Mouse (Mus musculus): ENCODE results near the gene Terb2. TPM values are rescaled to one million over a fixed set of nuclear protein-coding genes. Genes with fewer than 3 reads are reported as not detected.

Terb2 gene
- total RNA-seq, 2 experiments from 2014 or later: not detected

DNA sequence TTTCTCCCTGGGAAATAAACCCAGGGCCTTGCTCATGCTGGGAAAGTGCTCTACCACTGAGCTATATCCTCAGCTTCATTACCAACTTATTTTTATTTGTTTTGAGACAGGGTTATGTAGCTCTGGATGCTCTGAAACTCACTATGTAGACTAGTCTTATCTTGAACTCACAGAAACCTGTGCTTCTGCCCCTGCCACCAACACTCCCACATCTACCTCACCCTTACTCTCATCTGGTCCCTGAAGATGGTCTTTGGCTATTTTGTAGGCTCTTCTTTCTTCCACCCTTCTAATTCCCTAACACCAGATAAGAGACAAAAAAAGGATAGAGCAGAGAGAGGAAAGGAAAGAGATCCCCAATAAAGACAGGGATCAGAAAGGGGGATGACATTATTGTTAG, 37.6 kb downstream of the Terb2 start:
- no peak for DNase-seq
- intact Hi-C loops (cut with DNase I): no loop called here

GRCm38 (mm10) chr2:122230395-122230794, 44.3 kb downstream of the Terb2 start:
- no peak for DNase-seq
- intact Hi-C loops (cut with DNase I): no loop called here

DNA sequence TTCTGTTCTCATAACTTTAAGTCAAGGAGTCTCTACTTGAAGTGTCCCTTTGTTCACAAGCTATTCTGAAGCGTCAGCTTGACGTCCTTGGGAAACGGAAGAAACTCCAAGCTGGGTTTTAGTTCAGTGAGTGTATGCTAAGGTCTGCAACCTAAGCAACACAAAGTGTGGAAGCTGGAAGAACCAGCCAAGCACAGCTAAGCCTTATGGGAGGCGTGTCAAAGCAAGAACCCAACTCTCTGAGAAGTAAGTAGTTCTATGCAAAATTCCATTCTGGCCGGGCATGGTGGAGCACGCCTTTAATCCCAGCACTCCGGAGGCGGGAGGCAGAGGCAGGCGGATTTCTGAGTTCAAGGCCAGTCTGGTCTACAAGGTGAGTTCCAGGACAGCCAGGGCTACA, 45.5 kb downstream of the Terb2 start:
- no peak for DNase-seq
- intact Hi-C loops (cut with DNase I): no loop called here

GRCm38 (mm10) chr2:122233341-122233740, 47.3 kb downstream of the Terb2 start:
- no peak for DNase-seq
- intact Hi-C loops (cut with DNase I): no loop called here

GRCm38 (mm10) chr2:122233759-122234557, 47.9 kb downstream of the Terb2 start:
- DNase-seq: peak; percentile 38 to 54
- intact Hi-C loops (cut with DNase I): no loop called here

- intact Hi-C loops (cut with DNase I): no loop called here
- DNase-seq: peak; percentile 81 to 85
These were observed 48.7 kb downstream of the Terb2 start, which contains the start of gene Sord for GRCm38 (mm10) chr2:122234611-122235288. TSS of gene Sord (plus strand) at chr2:122234749.

GRCm38 (mm10) chr2:122235425-122235824, 49.4 kb downstream of the Terb2 start:
- intact Hi-C loops (cut with DNase I): no loop called here
- DNase-seq: peak in 1 of 2 experiments; percentile 9

DNA sequence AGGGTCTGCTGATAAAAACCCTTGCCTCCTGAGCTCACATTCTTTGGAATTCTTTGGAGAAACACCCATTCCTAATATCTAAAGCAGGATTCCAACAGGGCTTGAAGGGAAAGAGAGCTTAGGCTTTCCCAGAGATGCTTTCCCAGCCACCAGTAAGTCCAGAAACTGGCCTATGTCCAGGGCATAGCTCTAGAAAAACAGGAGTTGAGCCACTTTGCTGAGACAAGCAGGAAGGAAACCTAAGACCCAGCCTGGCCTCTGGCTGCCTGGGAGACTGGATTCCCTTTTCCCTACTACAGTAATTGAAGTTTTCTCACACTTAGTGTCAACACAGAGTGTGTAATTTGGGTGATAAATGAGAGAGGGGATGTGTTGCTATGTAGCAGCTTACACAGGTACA, 50.2 kb downstream of the Terb2 start:
- intact Hi-C loops (cut with DNase I): no loop called here
- DNase-seq: peak; percentile 9 to 22

- intact Hi-C loops (cut with DNase I): no loop called here
- no peak for DNase-seq
These were observed 51.9 kb downstream of the Terb2 start for GRCm38 (mm10) chr2:122237891-122238470.

- no peak for DNase-seq
- intact Hi-C loops (cut with DNase I): loop anchor here (5.0 kb wide), 2 partner anchors 62 to 173 kb away; no protein-coding TSS in a partner anchor
These were observed 54.7 kb downstream of the Terb2 start for GRCm38 (mm10) chr2:122240735-122241134.

- DNase-seq: no peak
- intact Hi-C loops (cut with DNase I): loop anchor here (5.0 kb wide), 2 partner anchors 61 to 174 kb away; no protein-coding TSS in a partner anchor
These were observed 55.2 kb downstream of the Terb2 start for GRCm38 (mm10) chr2:122241226-122241625.

GRCm38 (mm10) chr2:122241935-122242334, 55.9 kb downstream of the Terb2 start:
- DNase-seq: no peak
- intact Hi-C loops (cut with DNase I): loop anchor here (5.0 kb wide), 2 partner anchors 60 to 175 kb away; no protein-coding TSS in a partner anchor

GRCm38 (mm10) chr2:122243671-122244131, 57.6 kb downstream of the Terb2 start:
- intact Hi-C loops (cut with DNase I): loop anchor here (1.0 to 5.0 kb wide), 3 partner anchors 49 to 176 kb away; no protein-coding TSS in a partner anchor
- peak; percentile 89 to 90 for DNase-seq

GRCm38 (mm10) chr2:122247786-122248185, 61.7 kb downstream of the Terb2 start:
- DNase-seq: no peak
- intact Hi-C loops (cut with DNase I): no loop called here

DNA sequence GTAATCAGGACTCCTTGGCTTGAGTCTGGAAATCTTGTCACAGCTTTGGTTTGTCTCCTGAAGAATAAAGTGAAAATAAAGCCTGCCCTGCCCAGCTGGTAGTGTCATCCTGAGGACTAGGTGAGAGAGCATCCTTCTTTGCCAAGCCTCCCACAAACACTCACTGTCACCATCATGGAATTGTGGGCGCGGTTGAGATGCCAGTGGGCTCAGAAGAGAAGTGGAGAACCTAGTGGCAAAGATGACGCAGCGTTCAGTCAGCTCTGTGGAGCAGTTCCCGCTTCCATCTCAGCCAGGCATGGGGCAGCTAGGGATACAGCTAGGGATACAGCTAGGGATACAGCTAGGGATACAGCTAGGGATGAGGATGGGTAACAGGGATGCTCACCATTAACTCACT, 69.9 kb downstream of the Terb2 start:
- no peak for DNase-seq
- intact Hi-C loops (cut with DNase I): no loop called here

Other genes with a start within 250 kb of the Terb2 start
- gene Ctdspl2, start 230.3 kb upstream of the Terb2 start, total RNA-seq (2021): 10 to 100 TPM; 27.7 to 28.2 TPM
- not detected for gene Mageb3, start 230.2 kb upstream of the Terb2 start, total RNA-seq (2021)
- gene Eif3j1, start 157.7 kb upstream of the Terb2 start, total RNA-seq (2021): 10 to 100 TPM; 21.1 to 21.3 TPM
- gene Spg11, start 67.9 kb upstream of the Terb2 start, total RNA-seq (2021): 10 to 100 TPM; 12.1 to 12.2 TPM
- 100 to 1,000 TPM; 130 to 134 TPM for gene B2m, start 38.6 kb upstream of the Terb2 start, total RNA-seq (2021)
- gene Trim69, start 25.6 kb upstream of the Terb2 start, total RNA-seq (2021): not detected
- gene Patl2, start 83 bp upstream of the Terb2 start, total RNA-seq (2021): not detected
- gene Sord, start 48.5 kb downstream of the Terb2 start, total RNA-seq (2021): 100 to 1,000 TPM in 1 of 2 experiments, 10 to 100 TPM in 1; 88.5 to 113 TPM
- gene Duox2, start 112.2 kb downstream of the Terb2 start, total RNA-seq (2021): under 1 TPM; 0.34 to 0.45 TPM
- gene Duoxa2, start 112.6 kb downstream of the Terb2 start, total RNA-seq (2021): not detected
- gene Duoxa1, start 127.5 kb downstream of the Terb2 start, total RNA-seq (2021): under 1 TPM; 0.27 to 0.45 TPM
- gene Duox1, start 129.4 kb downstream of the Terb2 start, total RNA-seq (2021): under 1 TPM; 0.22 to 0.26 TPM
- 1 to 10 TPM; 7.9 to 9.6 TPM for gene Shf, start 182.9 kb downstream of the Terb2 start, total RNA-seq (2021)
- 10 to 100 TPM; 23.0 to 32.1 TPM for gene Slc28a2, start 240.2 kb downstream of the Terb2 start, total RNA-seq (2021)

All from heart, postnatal 10 days (tissue).